Mouse (Mus musculus) adrenal gland, adult 2 months (tissue): ENCODE measurements at regions not wholly inside any gene's neighbourhood (a gene's known extent, or its start where the extent isn't known, plus 50 kb on each side); places are given as distances from the start of the nearest gene placed in this dataset.
A peak's percentile ranks its signal among the peaks of the same experiment; 100 is the strongest.

Experiments used
- DNase-seq: peaks from one replicate; pipeline ENCODE4 v3.0.0; 2021

DNA sequence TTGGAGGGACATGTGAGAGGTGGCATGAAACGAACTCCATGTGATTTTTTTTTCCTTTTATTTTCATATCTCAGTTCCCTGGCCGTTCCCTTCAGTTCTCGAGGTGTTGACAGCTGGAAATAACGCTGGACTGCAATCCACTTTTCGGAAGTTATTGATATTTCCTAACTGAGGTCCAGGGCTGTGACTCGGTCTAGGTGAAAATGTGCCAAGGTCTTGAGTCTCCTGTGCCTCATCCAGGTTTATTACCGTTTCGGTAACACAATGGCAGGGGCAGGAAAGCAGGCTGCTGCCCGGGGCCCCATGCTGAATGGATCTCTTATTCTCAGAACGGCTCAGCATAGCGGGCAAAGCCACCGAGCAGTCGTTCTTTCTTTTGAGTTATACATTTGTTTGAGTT lies 844.7 kb upstream of the Car8 start:
- no peak for DNase-seq

DNA sequence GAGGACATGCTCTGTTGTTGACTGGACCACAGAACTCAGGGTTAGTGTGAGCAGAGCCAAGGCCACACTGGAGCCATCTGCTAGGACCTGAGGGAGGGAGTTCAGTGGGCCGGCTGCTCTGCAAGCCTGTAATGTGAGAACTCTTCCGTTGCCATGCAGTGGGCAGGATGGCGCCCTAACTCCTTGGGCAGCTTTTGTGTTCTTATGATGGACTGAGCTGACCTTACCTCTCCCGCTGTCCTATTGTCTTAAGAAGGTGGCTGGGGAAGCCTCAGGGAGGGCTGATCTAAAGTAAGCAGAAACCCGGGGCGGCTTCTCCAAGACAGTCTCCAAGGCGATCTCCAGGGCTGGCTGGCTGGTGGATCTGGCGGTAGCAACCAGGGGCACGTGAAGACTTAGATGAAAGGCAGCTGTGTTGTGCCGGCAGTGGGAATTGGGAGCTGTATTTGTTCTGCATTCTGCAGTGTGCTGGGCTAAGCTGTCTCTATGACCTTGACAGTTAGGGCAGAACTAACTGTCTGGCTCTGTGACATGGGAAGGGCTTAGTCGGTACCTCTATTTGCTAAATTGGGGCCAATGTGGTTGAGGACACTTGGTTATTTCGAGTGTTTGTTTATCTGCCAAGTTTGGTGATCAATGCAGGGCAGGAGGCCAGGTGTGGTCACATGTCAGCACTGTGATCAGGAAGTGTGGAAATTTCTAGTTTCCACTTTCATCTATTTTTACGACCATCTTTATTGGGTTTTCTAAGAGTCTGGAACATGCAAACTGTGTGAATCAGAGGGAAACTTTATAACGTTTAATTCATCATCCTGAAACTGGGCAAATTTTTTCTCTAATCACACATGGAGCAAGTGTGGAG lies 843.1 kb upstream of the Car8 start:
- peak; percentile 49 for DNase-seq

DNA sequence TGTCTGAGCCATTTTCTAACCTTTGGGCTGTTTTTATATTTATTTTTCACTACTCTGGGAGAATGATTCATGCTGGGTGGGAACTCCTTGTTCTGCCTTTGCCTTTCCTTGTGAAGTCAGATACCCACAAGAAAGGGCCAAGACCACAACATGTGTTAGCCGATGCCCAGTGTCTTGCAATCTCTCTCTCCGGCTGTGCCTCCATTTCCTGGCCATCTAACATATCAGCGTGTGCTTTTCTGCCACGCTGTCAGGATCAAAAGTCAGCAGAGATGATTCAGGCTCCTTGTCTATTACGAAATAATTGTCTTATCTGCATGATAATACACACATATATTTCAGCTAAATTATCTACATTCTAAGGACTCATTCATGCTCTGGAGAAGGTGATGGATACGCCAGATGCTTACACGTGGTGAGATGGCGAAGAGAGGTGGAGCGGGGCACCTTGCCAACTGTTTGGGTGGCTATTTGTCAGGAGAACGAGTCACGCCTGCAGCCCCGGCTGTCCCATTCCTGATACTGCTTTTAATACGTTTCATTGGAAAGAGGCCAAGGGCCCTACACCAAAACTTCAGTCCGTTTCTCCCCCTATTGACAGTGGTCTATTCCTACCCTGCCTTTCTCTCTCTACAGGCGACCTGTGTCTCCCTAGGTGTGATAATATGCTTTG lies 842.1 kb upstream of the Car8 start:
- peak; percentile 77 for DNase-seq

DNA sequence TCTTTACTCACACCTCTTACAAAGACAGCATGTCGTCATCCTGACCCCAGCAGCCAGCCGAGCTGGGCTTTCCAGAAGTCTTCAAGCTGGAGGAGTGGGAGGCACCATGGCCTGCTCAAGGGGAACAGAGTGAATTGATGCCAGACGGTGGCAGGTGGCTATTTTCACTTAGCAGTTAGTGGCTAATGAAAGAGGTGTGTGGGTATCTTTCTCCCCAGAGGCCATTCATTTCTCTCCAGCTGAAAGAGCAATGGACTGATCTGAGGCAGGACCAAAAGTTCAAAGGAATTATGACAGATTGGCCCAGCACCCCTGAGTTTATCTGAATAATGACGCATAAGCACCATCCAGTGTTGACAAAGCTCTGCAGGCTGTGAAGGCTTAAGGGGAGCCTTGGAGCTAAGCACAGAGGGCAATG lies 841.0 kb upstream of the Car8 start:
- DNase-seq: no peak

DNA sequence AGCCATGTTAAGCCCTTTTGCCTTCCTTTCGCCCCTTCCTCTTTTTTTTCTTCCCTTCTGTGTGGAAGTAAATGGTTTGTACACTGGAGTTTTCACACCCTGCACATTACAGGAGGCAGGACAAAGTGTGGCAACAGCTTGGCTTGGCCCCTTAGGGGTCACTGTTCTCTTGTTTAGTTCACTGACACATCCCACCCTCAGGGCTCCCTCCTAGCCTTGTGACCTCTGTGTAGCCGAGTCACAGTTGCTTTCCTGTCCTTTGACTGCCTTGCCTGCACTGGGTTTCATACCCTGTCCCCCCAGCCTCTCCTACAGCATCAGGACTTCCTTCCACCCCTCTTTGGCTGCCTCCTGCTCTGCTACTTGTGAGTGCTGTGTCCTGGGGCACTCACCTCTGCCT lies 835.6 kb upstream of the Car8 start:
- no peak for DNase-seq

DNA sequence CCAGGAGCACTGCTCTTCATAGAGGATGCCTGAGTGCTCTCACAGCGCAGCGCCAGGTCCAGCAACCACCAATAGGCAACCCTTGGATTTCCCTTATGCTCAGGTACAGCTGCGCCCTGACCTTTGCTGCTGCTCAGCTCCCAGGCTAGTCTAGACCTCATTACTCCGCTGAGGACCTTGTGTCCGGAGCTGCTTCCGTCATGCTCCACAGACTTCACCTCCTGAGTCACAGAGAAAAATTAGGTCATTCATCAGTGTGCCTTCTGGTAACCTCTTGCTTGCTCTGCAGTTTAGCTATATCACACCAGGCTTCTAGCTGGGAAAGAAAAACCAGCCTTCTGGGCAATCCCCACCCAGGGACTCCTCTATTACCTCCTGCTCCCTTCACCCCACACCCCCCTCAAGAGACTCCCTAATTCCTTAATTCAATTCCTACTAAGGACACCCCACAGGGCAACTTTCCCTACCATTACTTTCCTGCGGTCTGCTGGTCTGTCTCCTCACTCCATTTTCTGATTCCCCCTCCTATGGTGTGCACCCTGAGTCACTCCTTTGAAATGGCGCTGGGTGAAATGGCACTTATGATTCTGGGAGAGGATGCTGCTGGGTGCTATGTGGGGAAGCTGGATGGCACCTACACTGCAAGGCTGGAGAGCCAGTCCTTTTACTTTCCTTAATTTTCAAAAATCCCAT lies 835.0 kb upstream of the Car8 start:
- peak; percentile 61 for DNase-seq

DNA sequence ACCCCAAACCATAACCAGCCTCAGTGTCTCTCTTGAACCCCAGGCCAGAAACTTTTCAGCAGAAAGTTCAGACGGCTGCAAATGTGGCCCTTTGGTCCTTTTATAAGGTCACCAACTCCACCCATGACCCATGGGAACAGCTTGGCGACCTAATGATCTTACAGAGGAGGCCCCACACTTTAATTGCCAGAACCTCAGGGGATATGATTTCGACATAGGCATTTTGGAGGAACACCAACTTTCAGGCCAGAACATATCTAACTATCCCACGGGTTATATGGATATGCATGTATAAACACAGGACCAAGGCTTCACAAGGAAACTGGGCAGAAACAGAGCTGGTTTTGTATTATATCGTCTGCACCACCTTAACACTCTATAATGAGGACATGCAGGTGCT lies 833.5 kb upstream of the Car8 start:
- peak; percentile 20 for DNase-seq

DNA sequence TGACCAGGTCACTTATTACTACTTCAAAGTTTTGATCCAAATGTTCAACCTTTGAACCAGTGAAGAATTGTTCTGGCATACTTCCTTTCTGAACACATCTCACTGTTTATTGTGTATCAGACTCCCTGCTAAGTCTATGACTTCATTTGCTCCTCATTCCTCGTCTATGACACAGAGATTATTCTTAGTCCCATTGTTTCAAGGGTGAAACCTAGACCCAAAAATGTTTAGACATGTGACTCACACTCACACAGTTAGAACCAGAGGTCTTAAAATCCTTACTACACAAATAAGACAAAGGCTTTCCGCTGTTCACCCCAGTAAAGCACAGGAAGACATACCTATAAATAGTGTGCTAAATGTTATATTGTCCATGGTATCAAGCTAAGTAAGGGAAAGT lies 829.0 kb upstream of the Car8 start:
- no peak for DNase-seq

DNA sequence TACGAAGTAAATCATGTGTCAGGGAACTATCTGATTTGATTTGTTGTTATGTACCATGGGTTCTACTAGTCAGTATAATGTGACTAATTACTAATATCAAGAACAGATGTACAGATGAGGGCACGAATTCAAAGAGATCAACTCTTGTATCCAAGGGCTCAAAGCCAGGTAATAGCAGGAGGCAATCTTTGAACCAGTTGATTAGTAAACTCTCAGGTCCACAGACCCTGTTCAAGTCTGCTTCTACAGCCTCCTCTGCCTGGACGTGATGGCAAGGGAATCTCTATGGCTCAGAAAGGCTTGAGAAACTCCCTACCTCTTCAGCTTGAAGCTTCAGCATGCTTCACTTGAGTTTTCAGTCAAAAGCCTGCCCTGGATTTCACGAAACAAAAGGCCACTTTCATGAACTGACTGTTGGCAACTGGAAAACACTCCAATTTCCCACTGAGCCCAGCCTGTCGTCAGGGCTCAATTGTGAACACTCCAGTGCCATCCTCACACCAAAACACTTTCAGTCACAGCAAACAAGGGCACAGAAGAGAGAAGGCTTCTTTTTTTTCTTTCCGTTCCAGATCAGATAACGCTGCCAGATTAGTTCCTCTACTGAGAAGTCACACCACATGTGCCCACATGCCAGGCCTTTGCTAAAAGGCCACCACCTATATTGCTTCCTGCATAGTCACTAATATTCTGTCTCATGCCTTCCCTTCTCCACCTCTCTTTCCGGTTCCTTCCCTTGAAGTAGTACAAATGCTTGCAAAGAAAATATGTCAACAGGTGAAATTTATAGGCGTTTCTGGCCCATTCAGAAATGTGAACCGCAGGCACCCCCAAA lies 827.4 kb upstream of the Car8 start:
- DNase-seq: no peak

DNA sequence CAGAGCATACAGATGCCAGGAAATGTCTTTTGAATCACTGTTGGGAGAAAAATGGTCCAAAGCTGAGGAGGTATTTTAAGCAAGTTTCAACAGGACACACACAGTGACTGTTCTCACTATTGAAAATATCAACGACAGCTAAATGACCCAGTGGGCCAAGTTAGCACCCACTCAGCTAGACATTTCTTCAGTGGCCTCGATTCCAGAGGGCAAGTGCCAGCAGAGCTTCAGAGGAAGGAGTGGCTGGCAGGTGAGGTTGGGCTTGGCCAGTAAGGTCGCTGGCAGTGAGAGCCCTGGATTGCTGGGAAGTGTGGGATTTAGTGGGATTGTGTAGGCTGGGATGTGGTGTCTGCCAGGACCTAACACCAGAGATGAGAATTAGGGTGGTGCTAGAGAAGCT lies 823.1 kb upstream of the Car8 start:
- no peak for DNase-seq

DNA sequence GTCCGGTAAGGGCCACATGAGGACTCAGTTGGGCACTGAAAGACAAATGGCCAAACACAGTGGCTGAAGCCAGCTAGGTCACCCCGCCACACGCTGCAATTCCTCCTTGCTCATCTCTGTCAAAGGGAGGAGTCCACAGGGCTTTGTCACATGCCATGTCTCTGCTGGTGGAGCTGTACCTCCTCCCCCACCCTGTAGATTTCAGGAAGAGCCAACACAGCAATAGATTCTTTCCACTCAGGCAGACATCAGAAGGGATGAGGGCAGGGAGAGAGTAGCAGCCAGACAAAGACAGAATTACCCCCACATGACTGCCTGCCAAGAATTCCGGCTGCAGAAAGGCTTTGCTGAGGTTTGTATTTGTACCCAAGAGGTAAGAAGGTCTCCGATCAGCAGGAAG lies 821.4 kb upstream of the Car8 start:
- no peak for DNase-seq

DNA sequence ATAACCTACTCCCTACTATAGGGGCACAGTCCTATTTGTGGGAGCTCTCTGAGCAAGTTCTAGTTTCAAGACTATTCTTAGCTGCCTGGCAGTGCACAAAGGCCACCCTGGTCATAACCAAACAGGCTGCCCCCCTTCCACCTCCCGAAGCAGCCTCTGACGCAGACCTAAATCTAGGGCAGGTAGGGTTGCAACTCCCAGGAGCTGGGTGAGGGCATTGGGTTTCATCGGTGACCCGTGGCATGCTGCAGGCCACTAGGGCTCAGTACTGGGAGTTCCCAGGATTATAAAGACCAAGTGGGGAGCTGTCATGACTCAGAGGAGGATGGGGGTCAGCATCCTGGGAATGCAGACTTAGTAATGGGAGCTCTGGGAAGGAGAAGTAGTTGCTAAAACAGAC lies 818.8 kb upstream of the Car8 start:
- no peak for DNase-seq

DNA sequence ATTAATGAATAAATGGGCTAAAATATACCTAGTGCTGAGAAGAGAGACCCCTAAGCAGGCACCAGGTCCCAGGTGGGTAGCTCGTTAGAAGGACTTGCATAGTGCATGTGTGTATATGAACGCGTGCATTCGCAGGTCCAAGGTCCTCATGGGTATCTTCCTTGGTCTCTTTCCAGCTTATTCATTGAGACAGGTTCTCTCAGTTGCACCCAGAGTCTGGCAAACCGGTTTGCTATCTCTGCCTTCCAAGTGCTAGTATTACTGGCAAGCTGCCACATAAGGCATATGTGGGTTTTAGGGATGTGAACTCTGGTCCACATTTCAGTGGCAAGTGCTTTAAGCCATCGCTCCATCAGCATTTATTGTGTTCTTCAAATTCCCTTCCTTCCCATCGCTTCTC lies 818.3 kb upstream of the Car8 start:
- no peak for DNase-seq

DNA sequence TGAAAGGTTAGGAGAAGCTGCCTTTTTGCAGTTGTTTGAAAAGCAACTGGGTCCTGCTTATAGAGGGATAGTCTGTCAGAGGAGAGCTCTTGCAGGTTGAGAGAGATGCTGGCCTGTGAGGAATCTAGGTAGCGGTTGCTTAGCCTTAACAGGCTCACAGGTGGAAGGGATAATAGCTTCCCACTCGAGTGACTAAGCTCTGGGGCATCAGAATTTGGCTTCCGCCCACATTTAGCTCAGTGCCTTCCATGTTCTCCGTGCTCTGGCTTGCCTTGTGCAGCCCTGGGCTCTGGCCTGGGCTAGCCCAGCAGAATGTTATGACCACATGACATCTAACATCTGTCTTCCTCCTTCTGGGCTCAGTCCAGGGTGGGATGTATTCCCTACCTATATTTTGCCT lies 817.0 kb upstream of the Car8 start:
- no peak for DNase-seq

DNA sequence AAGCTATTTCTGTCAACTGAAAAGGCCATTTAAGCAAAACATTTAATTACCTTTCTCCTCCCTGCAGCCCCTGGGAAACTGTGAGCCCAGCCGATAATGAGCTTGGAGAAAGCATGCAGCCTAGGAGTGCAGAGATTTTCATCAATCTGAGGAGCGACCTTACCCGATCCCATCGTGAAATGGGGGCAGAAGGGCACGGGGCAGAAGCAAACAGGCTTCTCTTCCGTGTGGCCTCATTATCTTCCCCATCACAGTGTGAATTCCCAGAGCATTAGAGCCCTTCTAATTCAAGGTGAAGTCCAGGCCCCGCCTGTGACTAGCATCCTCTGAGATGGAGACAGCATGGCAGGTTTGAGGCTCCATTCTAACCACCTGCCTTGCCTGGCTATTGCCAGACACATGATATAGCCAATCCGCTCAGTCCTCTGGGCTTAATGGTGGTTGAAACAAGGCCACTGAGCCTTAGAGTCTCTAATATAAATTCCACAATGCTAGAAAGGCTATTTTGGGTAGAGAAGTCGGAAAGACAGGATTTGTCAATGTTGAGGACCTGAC lies 816.5 kb upstream of the Car8 start:
- no peak for DNase-seq

DNA sequence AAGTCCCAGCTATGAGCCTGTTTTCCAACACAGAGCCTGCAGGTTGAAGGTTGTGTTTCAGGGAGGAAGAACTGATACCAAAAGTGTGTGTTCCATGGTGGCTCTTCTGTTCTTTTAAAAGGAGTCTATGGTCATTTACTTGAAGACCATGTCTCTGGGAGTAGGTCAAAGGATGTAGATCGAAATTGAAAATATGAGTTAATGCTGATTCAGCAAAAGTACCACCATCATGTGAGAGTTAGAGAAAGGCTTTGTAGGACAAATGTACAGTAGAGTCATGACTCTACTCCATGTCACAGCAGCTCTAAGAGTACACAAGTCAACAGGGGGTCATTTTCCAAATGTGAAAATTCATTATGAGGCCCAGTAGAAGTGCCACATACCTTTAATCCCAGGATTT lies 810.0 kb upstream of the Car8 start:
- DNase-seq: no peak

DNA sequence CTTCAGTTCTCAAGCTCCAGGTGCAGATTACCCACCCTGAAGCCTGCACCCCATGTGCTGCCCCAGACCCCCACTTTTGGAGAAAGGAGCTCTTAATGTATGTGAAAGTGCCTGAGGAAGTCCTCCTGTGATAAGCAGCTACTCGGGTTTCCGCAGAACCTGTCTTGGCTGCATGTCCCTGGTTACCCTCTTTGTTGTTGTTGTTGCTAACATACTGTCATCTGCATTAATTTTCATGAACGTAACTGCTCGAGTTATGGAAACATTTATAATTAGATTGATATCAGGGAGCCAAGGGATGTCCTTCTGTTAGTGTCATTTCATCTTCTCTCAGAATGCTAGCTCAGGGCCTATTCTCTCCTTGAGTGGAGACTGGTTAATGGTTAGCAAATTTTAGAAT lies 808.3 kb upstream of the Car8 start:
- DNase-seq: no peak

DNA sequence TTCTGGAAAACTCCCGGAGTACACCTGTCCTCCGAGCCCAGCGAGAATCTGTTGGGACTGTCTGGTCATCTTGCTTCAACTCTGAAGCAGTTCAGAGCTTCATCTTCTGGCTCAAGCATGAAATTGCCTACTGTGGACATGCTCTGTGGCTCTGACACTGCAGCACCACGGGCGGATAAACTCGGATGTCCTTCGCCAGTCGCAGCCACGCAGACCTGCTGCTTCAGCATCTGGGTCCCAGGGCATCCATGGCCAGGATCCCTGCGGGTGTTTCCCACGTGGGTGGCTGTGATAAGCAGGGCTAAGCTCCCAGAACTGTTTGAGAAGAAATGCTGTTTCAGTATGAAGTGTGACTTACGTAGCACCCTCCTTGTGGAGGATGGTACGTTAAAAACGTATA lies 807.6 kb upstream of the Car8 start:
- DNase-seq: no peak

DNA sequence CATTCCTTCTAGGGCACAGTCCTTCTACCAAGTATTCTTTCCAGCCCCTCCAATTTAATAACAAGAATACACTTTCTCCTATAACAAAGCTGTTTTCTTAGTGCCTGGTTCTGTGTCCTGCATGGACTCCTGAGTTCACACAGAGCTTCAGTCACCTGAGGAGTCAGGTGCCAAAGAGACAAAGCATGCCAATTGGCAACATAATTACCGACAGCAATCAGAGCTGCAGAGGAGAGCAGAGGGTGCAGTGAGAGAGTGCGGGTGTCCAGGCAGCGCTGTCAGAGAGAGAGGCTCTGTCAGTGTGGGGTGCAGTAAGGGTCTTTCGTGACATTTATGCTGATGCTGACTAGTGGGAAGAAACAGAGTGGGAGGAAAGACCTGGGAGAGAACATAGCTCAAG lies 807.2 kb upstream of the Car8 start:
- no peak for DNase-seq

DNA sequence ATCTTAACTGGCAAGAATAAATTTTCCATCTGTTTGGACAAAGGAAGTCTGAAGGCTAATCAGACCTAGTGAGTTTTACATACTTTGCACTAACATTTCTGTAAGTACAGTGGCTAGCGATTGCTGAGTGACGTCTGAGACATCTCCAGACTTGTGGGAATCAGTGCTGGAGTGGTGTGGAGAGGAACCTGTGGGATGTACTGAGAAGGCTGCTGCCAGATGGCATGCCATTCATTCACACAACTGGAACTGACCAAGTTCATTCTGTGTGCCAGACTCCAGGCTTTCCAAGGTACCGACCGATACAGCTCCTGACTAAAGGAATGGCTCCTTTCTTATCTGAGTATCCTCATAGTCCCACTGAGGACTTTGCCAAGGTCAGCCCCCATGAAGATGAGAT lies 797.2 kb upstream of the Car8 start:
- DNase-seq: no peak

DNA sequence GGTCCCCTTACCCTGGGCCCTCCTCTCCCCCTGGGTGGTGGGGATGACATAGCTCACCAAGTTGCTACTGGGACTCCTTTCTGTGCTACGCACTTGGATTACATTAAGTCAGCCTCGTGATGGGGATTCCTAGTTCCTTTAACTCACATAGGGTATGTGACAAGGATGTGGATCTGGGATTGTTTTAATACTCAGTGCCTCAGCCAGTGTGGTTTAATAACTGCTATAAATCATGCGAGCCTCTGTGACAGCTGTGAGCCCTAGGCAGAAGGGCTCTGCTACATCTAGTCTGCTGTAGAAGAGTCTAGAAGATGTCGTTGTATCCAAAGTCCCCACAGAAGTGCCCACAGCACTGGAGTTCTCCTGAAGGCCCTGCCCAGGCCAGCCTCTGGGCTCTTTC lies 796.5 kb upstream of the Car8 start:
- DNase-seq: no peak

DNA sequence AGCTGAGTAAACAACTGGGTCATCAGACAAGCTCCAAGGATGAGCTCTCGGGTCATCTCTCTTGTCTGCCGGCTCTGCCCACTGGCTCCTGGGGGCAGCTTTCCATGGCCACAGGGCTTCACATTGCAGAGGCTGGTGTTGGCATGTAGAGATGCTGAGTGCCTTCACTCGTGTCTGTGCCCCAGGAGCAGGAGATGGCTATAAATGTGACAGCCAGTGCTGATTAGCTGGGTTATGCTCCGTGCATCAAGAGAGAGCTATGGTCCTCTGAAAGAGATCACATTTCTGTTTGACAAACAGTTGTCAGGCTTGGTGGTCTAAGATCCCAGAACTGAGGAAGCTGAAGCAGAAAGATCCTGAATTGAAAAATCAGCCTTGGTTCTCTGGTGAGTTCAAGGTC lies 795.4 kb upstream of the Car8 start:
- no peak for DNase-seq
